Mouse (Mus musculus) T-helper 17 cell (primary cell): ENCODE data around the gene Nr2f2.

ENCODE experiments used
- in situ Hi-C, 2 experiments: fragments of 300-600 bp; cut with MboI, MseI; formaldehyde crosslinking; loops; 1 replicate in 1 of 2; 2 replicates in 1 of 2; pipeline ENCODE4 v1.15.1; 2025; ENCODE audit warnings: high pct_unique_total_duplicates in 2 of 2

Gene Nr2f2

DNA sequence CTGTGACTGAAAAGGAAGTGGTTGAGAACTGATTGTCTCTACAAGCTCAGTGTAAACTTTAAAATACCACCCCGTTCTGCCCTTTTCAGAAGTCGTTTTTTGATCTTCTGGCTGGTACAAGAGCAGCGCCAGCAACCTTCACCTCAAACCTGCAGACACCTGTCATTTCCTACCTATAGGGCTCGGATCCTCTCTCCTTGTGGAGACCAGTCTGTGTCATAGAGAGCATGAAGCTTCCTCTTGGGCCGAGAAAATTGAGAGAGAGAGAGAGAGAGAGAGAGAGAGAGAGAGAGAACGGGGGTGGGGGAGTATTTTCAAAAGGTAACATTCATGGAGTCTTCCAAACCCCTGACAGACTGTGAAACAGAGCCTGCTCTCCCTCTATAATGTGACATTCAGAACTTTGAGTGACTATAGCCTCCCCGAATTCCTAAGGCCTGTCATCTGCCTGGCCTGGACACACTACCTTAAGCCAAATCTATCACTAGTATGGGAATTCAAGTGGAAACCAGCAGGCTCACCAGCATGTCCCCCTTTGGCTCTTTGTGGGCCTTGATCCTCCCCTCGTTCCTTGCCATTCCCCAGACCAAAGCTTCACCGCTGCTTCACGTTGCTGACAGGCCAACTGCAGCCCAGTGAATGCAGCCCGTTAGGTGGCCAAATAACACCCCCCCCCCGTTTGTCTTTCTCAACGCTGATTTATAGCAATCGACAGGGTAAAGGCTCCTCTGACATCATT is 33.4 kb downstream of the Nr2f2 start:
- in situ Hi-C loops, result no loop called here

DNA sequence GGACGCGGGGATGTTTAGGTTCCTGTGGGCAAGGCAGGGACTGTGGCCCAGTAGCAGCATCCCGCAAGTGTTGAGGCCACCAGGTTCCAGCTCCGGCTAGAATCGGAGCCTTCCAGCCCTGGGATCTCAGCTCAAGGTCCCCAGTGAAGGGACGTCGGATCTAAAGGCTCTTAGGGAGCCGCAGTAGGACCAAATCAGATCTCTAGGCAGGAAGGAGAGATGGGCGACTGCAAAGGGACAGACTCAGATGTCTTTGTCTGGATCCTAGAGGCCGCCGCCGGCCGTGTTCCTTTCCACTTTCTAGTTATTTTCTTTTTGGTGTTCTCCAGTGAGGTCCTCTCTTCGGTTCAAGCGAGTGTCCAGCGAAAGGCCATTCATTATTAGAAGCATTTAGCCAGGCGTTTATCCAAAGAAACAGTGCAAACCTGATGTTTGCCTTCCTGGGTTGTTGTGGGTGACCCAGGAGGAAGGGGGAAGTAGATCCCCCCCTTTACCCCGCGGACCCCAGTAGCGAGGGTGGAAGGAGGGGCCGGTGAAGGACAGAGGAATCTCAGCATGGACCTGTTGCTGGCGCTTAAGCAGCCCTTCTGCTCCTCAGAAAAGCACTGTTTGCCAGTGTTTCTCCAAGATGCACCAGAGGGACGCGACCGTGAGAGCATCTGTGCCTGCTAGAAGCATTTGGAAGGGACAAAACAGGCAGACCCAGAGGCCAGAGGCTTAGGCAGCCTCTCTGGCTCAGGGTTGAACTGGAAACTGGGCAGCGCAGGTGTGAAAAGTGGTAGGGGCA is 34.3 kb downstream of the Nr2f2 start:
- in situ Hi-C loops, result no loop called here

DNA sequence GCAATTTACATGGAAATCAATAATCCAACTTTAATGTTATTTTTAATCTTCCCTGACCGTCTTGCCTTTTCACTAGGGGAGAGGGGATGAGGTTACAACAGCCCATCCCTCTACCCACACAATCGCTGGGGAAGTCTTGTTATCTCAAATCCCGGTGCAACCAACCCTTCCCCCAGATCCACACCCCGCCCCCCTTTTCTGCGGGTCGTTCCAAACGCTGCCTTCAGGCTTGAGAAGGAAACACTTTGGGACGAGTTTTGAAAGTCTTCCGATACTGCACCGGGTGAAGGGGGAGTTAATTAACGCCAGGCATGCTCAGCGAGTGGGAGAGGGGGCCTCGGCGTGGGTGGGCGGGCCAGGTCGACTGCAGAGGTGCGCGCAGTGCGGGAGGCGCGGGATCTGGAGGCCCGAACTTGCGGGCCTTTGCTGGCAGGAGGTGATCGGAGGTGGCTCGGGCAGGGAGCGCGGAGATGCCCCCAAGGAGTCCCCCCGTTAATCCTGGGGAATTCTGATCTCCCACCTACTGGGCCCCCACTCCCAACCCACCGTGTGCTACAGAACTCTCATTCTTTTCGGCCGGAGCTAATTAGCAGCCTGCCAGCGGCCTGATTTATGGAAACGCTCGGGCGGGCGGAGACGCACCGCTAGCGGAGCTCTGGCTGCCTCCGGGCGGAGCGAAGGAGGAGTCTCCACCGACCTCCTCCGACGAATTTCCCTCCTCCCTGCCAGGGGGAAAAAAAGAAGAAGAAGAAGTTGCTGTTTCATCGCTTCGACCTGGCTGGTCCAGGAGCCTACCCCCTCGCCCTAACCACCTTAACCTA is 35.1 kb downstream of the Nr2f2 start:
- in situ Hi-C loops, result no loop called here

DNA sequence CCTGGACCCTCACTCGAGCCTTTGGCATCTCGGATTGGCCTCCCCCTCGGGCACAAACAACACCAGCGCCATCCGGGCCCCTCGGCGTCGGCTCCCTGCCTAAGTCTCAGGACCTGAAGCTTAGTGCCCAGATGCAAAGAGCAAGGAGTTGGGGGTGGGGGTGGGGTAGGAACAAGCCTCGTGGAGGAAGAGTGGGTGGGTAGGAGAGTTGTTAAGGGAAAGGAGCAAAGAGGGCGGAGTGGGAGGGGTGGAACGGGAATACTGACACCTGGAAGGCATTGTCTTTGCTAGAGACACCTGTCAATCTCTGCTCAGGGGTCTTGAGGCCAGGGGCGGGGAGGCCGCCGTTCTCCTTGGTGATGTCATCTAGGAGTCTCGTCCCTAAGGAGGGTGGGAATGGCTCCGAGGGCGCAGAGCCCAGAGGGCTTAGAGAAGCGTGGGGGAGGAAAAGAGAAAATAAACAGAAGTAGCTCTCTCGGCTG is 35.7 kb downstream of the Nr2f2 start:
- in situ Hi-C loops, result no loop called here

DNA sequence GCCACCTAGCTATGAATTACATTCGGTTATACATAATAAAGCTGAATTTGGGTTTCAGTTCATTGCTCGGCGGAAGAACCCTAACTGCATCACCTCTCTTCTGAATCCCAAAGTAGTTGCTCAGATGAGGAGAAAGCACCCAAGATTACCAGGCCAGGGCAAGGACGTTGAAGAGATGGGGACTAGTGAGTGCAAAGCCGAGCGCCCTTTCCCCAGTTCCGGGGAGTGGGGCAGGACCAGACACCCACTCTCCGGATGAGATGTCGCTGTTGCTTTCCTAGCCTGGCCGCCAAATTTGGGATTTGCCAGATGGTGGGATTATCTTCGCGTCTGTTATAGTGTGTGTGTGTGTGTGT is 36.4 kb downstream of the Nr2f2 start:
- in situ Hi-C loops, result no loop called here

DNA sequence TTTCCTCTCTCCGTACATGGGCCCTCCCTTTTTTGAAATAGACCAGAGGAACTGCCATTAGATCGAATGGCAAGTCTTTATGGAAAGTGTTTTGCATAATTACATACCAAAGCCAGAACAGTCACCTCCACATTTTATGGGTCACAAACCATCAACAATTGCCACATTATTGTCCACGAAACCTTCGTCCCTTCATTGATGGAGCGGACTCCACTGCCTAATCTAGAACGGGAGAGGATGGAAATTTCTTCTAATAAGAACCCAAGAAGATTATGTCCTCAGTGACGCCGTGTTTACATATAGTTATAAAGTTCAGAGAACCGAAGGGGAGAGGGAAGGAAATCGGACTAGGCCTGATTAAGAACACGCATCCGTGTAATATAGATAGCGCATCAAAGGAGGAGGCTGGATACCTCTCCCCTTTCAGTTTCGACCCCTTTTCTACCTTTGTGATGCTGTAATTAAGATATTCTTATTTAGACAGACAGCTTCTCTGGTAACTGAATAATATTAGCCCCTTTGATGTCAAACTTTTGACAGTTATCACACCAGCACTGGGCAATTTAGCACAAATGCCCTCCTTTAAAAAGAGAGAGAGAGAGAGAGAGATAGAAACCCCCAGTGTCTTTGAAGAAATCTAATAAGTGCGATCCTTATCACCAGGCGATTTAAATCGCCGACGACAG is 36.9 kb downstream of the Nr2f2 start:
- in situ Hi-C loops, result no loop called here

DNA sequence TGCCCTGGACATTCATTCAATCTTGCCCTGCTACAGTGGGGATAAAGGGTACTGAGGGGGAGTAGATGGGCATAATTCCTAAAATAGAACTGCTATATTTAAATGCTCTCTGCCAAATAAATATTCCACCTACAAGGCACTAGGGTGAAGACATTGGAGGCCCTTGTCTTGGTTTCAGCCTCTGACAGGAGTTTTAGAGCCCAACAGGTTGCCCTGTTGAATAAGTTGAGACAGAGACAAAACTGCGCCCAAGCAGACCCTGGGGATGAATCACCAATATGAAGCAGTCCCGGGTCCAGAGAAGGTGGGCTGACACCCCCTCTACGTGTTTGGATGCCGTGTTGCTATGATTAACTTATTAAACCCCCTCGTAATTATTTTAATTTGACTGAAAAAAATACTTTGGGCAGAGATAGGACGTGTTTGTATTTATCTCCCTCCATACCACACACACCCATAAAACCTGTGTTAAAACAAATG is 37.5 kb downstream of the Nr2f2 start:
- in situ Hi-C loops, result no loop called here

DNA sequence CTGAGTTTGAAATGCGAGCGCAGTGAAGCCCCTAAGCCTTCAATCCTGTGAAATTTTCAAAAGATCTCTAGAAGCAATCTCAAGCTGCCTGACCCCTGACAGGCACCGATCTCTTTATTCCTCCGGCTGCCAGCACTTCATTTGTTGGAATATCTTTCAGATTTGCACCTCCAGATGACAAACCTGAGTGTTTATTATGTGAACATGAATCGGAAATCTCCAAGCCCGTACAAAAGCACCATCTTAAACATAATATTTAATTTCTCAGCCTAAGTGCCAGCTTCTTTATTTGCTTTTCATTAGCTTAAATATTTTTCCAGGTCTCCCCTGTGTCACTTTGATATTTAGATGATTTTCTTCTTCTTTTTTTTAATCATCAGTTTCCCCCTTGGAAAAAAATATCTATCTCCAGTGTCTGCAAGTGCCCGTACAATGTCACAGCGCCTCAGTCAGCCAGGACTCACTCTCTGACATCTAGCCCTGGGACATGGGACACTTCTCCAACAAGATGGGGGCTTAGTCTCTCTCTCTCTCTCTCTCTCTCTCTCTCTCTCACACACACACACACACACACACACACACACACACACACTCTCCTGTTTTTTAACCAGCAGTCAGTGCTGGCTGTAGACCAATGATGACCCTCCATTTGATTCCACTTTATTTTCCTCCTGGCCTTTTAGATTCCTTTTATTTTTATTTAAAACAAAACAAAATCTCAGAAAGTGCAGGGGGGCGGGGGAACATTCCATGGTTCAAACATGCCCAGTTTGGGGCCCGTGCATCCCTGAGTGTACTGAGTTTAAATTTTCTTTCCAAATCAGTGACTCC is 38.1 kb downstream of the Nr2f2 start:
- in situ Hi-C loops, result no loop called here

DNA sequence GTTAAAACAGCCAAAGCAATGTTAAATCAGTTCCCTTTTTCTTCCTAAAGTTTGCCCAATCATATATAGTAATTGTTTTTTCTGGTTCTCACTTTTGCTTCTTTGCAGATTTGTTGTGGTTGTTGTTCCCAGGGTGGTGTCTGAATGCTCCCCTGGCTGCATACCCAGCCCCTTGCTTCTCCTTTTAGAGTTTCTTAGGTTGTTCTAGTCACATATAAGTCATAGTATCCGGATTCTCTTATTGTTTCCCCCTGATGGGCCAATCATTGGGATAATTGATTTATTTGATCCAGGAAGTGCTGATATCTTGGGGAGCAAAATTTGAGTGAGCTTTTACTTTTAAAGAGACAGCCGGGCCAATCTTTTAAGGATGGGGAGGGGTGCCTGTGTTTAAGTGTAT is 39.3 kb downstream of the Nr2f2 start:
- in situ Hi-C loops, result no loop called here

DNA sequence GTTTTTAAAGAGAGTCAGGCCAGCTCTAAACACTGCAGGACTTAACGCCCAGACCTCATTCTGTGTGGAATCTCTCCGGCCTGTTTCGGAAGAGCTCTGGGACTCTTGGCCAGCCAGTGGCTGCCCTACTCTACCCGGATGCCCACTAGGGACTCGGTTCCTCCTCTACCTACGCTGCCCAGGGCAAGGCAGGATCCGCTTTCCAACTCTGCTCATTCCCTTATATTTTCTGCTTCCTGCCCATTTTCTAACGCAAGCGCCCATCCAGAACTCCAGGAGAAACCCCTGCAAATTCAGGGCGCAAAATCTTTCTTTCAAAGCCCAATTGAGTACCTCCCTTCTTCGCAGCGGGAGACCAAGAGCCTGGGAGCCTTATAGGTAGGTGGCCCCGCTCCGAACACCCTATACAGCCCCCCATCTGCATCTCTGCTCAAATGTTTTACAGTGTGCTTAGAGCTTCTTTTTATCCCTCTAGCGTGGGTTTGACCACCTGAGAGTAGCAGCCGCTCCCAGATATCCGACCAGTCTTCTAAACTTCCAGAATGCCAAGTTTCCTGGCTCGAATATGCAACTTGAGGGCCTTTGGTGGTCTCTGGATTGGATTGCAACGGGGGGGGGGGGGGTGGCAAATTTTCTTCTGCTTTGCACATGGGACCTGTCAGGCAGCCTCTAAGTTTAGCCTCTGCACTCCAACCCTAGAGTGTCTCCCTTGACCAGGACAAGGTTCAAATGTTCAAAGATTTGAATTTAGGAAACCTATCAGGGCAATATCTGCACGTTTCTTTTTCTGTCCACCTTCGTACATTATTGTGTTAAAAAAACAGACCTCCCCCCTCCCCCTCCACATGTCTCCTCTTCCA is 40.1 kb downstream of the Nr2f2 start:
- in situ Hi-C loops, result no loop called here

DNA sequence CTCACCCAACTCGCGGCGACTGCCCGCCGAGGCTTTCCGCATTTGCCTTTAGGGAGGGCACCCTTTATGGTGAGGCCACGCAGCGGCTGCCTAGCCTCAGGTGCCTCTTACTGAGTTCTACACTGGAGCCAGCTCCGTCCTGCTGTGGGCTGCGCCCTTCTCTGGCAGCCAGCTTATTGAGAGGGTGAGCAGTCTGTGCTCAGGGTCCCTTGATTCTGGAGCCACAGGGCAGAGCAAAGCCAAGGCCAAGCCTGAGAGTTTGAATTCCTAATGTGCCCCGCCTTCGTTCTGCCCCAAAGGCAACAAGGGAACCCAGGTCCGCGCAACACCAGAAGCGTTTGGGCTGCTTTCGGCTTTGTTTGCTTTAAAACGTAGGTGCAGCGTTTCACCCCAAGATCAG is 41.2 kb downstream of the Nr2f2 start:
- in situ Hi-C loops, result no loop called here

DNA sequence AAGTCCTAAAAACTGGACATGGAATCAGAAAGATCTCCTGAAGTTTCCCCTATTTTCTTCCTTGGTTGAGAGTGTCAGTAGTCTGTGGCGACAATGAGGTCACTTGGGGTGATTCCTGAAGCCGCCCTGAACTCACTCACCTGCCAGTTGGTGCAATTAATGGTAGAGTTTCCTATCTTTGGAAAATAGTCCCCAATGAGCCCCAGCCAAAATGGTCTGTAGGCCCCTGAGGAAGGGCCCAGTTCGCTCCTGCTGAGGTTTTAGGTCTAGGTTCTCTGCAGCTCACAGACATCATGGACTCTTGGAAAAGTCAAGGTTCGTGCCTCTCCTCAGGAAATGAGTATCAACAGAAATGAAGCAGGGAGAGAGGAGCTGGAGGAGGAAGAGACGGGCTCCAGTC is 42.0 kb downstream of the Nr2f2 start:
- in situ Hi-C loops, result no loop called here

DNA sequence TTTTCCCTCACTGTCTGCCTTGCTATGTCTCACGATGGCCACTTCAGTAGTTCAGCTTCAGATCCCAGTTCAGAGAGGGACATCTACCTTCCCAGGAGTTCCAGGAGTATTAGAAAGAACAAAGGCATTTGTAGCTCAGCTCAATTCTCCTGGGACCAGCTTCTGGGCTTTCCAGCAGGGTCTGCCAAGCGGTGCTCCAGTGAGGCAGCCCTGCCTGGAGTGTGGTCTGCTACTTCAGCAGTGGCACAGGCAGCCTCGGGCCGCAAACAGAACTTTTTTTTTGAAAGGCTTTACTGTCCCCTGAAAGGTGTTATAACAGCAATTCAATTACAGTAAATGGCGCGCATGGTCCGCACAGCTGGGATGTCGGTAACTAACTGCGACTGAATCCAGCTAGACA is 42.5 kb downstream of the Nr2f2 start:
- in situ Hi-C loops, result no loop called here

DNA sequence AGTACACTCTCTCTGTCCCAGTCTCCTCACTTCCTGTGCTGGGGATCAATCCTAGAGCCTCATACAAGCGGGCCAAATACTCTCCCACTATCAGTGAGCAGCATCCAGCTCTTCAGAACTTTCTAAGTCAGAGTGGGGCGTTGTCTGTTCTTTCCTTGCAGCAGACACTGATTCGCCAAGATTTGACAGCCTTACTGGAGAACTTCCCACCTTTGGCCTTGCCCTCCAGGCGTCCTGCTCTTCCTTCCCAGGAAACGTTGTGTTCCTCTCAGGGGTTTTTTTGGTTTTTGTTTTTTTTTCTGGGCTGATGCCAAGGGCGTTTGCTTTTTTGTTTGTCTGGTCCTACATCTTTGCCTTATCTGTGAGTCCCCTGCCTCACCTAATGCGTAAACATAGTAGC is 60.8 kb downstream of the Nr2f2 start:
- in situ Hi-C loops, result no loop called here

DNA sequence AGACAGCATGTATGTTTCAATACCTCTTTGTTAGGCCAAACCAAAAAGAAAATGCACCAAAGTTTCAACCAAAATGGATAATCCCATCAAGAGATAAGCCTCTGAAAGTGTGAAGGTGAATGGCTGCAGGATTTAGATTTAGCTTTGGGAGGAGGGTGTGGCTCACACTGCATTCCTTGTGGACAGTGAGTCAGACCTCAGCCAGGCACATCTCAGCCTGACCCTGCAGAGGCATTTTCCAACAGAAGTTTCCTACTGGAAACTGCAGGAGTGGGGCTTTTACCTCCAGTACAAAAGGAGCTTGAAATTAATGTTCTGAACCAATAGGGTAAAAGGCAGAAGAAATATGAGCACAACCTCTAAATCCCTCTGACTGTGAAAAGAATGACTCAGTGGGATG is 62.1 kb downstream of the Nr2f2 start:
- in situ Hi-C loops, result no loop called here
